Mouse (Mus musculus): ENCODE data around the gene Pnma1. TPM values are rescaled to one million over a fixed set of nuclear protein-coding genes. Genes with fewer than 3 reads are reported as not detected.
A peak's percentile ranks its signal among the peaks of the same experiment; 100 is the strongest.

Pnma1 gene
- total RNA-seq, 4 experiments from 2014 or later, result 3.1 to 3.9 (median 3.6) TPM

GRCm38 (mm10) chr12:84109924-84110323 lies 38.4 kb downstream of the Pnma1 start:
- no peak for DNase-seq (ENCODE audit: low spot score in 2 of 2)

DNA sequence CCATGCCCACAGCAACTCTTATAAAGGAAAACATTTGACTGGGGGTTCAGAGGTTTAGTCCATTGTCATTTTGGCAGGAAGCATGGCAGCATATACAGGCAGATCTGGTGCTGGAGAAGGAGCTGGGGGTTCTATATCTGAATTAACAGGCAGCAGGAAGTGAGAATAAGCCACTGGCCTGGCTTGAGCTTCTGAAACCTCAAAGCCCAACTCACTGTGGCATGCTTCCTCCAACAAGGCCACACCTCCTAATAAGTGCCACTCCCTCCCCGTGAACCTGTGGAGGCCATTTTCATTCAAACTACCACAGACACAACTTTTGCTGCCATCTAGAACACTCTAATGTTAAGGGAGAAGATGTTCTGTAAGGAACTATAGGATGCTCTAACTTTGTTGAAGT lies 40.6 kb downstream of the Pnma1 start:
- no peak for DNase-seq (ENCODE audit: low spot score in 2 of 2)

DNA sequence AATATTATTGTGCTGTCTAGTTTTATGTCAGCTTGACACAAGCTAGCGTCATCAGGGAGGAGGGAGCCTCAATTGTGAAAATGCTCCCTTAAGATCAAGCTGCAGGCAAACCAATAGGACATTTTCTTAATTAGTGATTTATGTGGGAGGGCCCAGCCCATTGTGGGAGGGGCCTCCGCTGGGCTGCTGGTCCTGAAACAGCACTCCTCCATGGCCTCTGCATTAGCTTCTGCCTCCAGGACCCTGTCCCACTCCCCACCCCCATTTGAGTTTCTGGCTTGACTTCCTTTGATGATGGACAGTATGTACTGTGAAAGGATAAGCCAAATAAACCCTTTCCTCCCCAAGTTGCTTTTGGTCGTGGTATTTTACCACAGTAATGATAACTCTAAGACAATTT lies 41.3 kb downstream of the Pnma1 start:
- no peak for DNase-seq (ENCODE audit: low spot score in 2 of 2)

- DNase-seq (ENCODE audit: low spot score in 2 of 2), result no peak
Observed at GRCm38 (mm10) chr12:84101493-84101845, 46.8 kb downstream of the Pnma1 start.

DNA sequence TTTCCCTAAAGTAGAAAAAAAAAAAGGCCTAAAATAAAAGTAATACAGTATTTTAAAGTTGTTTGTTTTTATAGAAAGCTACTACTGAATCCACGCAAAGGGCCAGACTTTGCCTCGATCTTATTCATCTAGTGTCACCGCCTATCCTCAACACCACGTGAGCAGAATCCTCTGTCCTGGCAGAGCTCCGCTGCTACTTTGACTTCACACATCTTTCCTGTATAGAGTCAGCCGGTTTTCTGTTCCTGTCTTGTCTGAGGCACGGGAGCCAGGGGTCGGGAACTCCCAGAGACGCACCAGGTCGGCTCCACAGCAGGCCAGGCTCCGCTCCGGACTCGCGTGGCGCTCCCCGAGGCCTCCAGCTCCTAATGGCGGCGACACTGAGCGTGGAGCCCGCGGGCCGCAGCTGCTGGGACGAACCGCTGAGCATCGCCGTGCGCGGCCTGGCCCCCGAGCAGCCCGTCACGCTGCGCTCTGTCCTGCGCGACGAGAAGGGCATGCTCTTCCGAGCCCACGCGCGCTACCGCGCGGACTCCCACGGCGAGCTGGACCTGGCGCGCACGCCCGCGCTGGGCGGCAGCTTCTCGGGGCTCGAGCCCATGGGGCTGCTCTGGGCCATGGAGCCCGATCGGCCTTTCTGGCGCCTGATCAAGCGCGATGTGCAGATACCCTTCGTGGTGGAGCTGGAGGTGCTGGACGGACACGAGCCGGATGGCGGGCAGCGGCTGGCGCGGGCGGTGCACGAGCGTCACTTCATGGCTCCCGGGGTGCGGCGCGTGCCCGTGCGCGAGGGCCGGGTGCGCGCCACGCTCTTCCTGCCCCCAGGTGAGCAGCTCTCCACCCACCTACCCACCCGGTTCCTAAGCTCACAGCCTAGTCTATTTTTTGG lies 47.4 kb downstream of the Pnma1 start, which contains the start of gene Acot6:
TSS of gene Acot6 (plus strand) at position 51 of the 889 bp plus-strand sequence.
- DNase-seq (ENCODE audit: low spot score in 2 of 2), result peak in 1 of 2 experiments; percentile 32

DNA sequence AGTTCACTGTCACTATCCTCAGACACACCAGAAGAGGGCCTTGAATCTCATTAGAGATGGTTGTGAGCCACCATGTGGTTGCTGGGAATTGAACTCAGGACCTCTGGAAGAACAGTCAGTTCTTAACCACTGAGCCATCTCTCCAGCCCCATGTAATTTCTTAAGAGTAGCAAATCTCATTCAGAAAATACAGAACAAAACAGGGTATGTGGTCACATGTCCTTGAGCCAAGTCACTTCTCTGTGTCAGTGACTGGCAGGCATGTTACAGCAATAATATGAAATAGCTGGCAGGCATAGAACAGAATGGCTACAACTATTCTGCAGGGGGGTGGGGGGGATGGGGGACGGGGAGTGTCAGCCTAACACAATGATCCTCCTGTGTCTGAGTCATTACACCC lies 48.2 kb downstream of the Pnma1 start:
- DNase-seq (ENCODE audit: low spot score in 2 of 2), result no peak

- no peak for DNase-seq (ENCODE audit: low spot score in 2 of 2)
Observed at GRCm38 (mm10) chr12:84099605-84100004, 48.7 kb downstream of the Pnma1 start.

Other genes starting within 250 kb of the Pnma1 start
- 10 to 100 TPM; 37.5 to 52.2 (median 41.4) TPM for gene Numb, start 226.6 kb downstream of the Pnma1 start, total RNA-seq (2022)
- gene Riox1, start 197.9 kb downstream of the Pnma1 start, total RNA-seq (2022), result 10 to 100 TPM; 13.9 to 17.7 (median 15.1) TPM
- under 1 TPM in 2 of 4 experiments, not detected in 2; 0.11 to 0.14 TPM for gene Heatr4, start 163.6 kb downstream of the Pnma1 start, total RNA-seq (2022)
- gene Acot2, start 160.6 kb downstream of the Pnma1 start, total RNA-seq (2022), result 10 to 100 TPM; 13.3 to 15.7 (median 14.6) TPM
- gene Acot1, start 139.0 kb downstream of the Pnma1 start, total RNA-seq (2022), result 10 to 100 TPM; 21.5 to 25.1 (median 24.2) TPM
- 1 to 10 TPM; 2.2 to 3.3 (median 2.7) TPM for gene Acot4, start 110.1 kb downstream of the Pnma1 start, total RNA-seq (2022)
- not detected for gene Gm49366, start 109.6 kb downstream of the Pnma1 start, total RNA-seq (2022)
- 1 to 10 TPM; 2.4 to 3.1 (median 2.8) TPM for gene Acot3, start 96.3 kb downstream of the Pnma1 start, total RNA-seq (2022)
- 1 to 10 TPM; 4.4 to 5.3 (median 5.2) TPM for gene Acot5, start 79.2 kb downstream of the Pnma1 start, total RNA-seq (2022)
- gene Acot6, start 47.8 kb downstream of the Pnma1 start, total RNA-seq (2022), result 1 to 10 TPM; 4.5 to 6.1 (median 5.1) TPM
- 10 to 100 TPM; 76.7 to 97.3 (median 85.4) TPM for gene Dnal1, start 34.1 kb downstream of the Pnma1 start, total RNA-seq (2022)
- 10 to 100 TPM; 21.6 to 28.5 (median 26.0) TPM for gene Elmsan1, start 70.4 kb upstream of the Pnma1 start, total RNA-seq (2022)
- gene Ptgr2, start 136.7 kb upstream of the Pnma1 start, total RNA-seq (2022), result 10 to 100 TPM; 28.9 to 48.5 (median 41.2) TPM
- 10 to 100 TPM; 34.6 to 44.5 (median 37.9) TPM for gene Zfp410, start 168.4 kb upstream of the Pnma1 start, total RNA-seq (2022)
- gene Coq6, start 213.2 kb upstream of the Pnma1 start, total RNA-seq (2022), result 10 to 100 TPM; 25.9 to 30.3 (median 28.5) TPM
- gene Fam161b, start 213.3 kb upstream of the Pnma1 start, total RNA-seq (2022), result 10 to 100 TPM; 11.0 to 16.5 (median 13.0) TPM

Measured in layer of hippocampus, adult 8-10 months (tissue).